Mouse (Mus musculus) E14TG2a.4 (cell line): Measurements from ENCODE around the gene Olfr1102.

Source experiments
- CTCF ChIP-seq: conservative IDR thresholded peaks from 2 replicates; pipeline ENCODE4 v1.5.1; 2014; ENCODE audit warnings: low read length
- NANOG ChIP-seq: IDR thresholded peaks from 2 replicates; pipeline ENCODE4 v1.6.1; 2014; ENCODE audit warnings: borderline replicate concordance, low read length, mixed read lengths
- POU5F1 ChIP-seq: IDR thresholded peaks from 2 replicates; pipeline ENCODE4 v1.6.1; 2014; ENCODE audit warnings: low read length, borderline replicate concordance

- TF ChIP-seq CTCF (no peak), NANOG (no peak), POU5F1 (no peak)
These were observed 37.6 kb upstream of the Olfr1102 start, which contains the start of gene Olfr1099 for GRCm38 (mm10) chr2:86960593-86960992.
